Mouse (Mus musculus) stomach, postnatal 0 days (tissue): Measurements from ENCODE around the gene Vrk3.

Experiments
- CTCF ChIP-seq: IDR thresholded peaks from 2 replicates; pipeline ENCODE4 v1.5.1; 2016; ENCODE audit warnings: antibody characterized with exemption, low read depth, mild to moderate bottlenecking, moderate library complexity
- EP300 ChIP-seq: optimal IDR thresholded peaks from 2 replicates; pipeline ENCODE3; 2016; ENCODE audit warnings: antibody characterized with exemption

DNA sequence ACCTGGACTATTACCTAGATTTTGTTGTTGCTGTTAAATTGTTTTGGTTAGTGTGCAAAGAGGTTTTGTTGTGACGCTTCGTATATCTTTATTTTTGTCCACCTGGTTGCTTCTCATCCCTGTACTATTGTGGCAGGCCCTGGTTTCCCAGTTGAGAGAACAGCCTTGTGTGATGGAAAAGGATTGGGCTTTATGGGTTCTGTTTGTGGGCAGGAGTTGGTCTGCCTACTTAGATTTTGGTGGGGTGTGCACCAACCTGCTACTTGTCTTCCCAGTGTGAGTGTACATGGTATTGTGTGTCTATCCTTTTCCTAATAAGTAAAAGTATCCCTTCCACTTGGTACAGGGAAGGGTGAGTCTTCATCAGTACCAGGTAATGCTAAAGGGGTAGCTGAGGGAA is 71.2 kb downstream of the Vrk3 start:
- TF ChIP-seq CTCF (no peak), EP300 (no peak)
